Mouse (Mus musculus): ENCODE data around the gene Hyal6. TPM values are rescaled to one million over a fixed set of nuclear protein-coding genes. Genes with fewer than 3 reads are reported as not detected.

The Hyal6 gene
- polyA plus RNA-seq (2011; ENCODE audit: insufficient read depth, insufficient read length, low read depth, missing spikeins), result not detected in 2 replicates

- Histone ChIP-seq H3K9ac (ENCODE audit: low read depth, poor library complexity, severe bottlenecking) (no peak within 1 kb of the TSS), H3K36me3 (ENCODE audit: control insufficient read depth, insufficient read depth, low read length, poor library complexity, severe bottlenecking) (no peaks in the 10 kb centered on the region), H3K4me3 (ENCODE audit: low read depth, low read length) (no peak within 1 kb of the TSS), H3K9me3 (replicated peaks; ENCODE audit: control insufficient read depth, insufficient read depth, low read length, poor library complexity, severe bottlenecking) (0 out of 2 replicates have a peak, but pooled peaks cover 4% of the 10 kb centered on the region), H3K4me1 (ENCODE audit: control insufficient read depth, insufficient read depth, low read length) (no peaks in the 10 kb centered on the region), H3K27me3 (ENCODE audit: control insufficient read depth, insufficient read depth, low read length, poor library complexity, severe bottlenecking) (no peaks in the 10 kb centered on the region), H3K27ac (ENCODE audit: insufficient read depth, low read length) (no peak within 1 kb of the TSS)
- TF ChIP-seq EP300 (IDR thresholded peaks at IDR 0.05; ENCODE audit: insufficient read depth, low read depth, low read length), result no peak
- TF ChIP-seq POLR2A (IDR thresholded peaks at IDR 0.05; ENCODE audit: insufficient read depth, low read length), result no peak
- TF ChIP-seq CTCF (IDR thresholded peaks at IDR 0.05; ENCODE audit: low read depth, low read length), result no peak
Measured at GRCm38 (mm10) chr6:24732945-24733344, at the start of gene Hyal6. TSS of gene Hyal6 (plus strand) at chr6:24733245.

- Histone ChIP-seq H3K36me3 (ENCODE audit: control insufficient read depth, insufficient read depth, low read length, poor library complexity, severe bottlenecking) (no peaks in the 10 kb centered on the region), H3K4me3 (ENCODE audit: low read depth, low read length) (no peak overlapping the region), H3K27ac (ENCODE audit: insufficient read depth, low read length) (no peak overlapping the region), H3K9ac (ENCODE audit: low read depth, poor library complexity, severe bottlenecking) (no peak overlapping the region), H3K4me1 (ENCODE audit: control insufficient read depth, insufficient read depth, low read length) (no peaks in the 10 kb centered on the region), H3K9me3 (replicated peaks; ENCODE audit: control insufficient read depth, insufficient read depth, low read length, poor library complexity, severe bottlenecking) (no peaks in the 10 kb centered on the region), H3K27me3 (ENCODE audit: control insufficient read depth, insufficient read depth, low read length, poor library complexity, severe bottlenecking) (no peaks in the 10 kb centered on the region)
- no peak for TF ChIP-seq EP300 (IDR thresholded peaks at IDR 0.05; ENCODE audit: insufficient read depth, low read depth, low read length)
Measured at GRCm38 (mm10) chr6:24687871-24688270, 45.2 kb upstream of the Hyal6 start.

DNA sequence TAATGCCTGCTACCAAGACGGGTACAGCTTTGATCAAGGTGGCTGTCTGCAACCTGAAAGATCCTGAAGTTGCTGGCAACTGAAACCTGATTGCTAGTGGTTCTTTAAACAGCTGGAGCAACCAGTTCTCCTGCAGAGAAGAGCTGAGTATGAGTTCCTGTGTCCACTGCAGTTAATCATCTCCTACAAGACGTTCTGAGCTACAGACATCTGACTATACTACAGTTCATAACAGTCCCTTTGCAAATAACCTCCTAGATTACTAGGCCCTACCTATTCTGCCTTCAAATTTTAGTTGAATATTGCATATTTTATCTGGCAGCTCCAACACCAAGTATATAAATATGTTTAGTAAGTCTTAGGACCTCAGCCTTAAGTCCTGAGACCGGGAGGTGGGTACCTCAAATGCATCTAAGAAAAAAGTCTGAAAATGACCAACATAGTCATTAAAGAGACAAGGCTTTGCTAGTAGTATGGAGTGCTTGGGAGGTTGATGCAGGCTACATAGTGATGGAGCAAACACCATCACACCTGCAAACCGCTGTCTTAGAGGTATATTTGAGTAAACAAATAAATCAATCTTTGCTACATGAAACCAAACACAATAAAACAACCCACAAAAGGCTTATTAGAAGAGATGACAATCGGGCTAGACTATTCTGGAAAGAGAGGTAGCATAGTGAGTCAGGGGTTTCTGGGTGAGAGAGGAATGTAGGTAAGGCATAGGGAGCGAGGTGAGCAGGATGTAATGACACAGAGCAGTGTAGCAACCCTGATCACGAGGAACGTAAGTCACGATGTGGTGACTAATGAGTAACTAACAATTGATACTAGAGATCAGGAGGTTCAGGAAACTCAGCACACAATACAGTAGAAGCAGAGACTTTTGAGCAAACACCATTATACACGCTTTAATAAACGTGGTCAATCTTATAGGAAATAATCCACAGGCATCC is 38.3 kb upstream of the Hyal6 start:
- H3K27me3 ChIP-seq (ENCODE audit: control insufficient read depth, insufficient read depth, low read length, poor library complexity, severe bottlenecking), result no peaks in the 10 kb centered on the region; the same call in 1 of the 2 replicates
- no peak overlapping the region for H3K4me3 ChIP-seq (ENCODE audit: low read depth, low read length)
- H3K36me3 ChIP-seq (ENCODE audit: control insufficient read depth, insufficient read depth, low read length, poor library complexity, severe bottlenecking), result no peaks in the 10 kb centered on the region
- H3K9ac ChIP-seq (ENCODE audit: low read depth, poor library complexity, severe bottlenecking), result no peak overlapping the region
- no peaks in the 10 kb centered on the region for H3K9me3 ChIP-seq (replicated peaks; ENCODE audit: control insufficient read depth, insufficient read depth, low read length, poor library complexity, severe bottlenecking)
- peaks cover 2% of the 10 kb centered on the region for H3K4me1 ChIP-seq (ENCODE audit: control insufficient read depth, insufficient read depth, low read length)
- TF ChIP-seq CTCF (IDR thresholded peaks at IDR 0.05; ENCODE audit: low read depth, low read length) (no peak), POLR2A (IDR thresholded peaks at IDR 0.05; ENCODE audit: insufficient read depth, low read length) (no peak), EP300 (IDR thresholded peaks at IDR 0.05; ENCODE audit: insufficient read depth, low read depth, low read length) (no peak)
- H3K27ac ChIP-seq (ENCODE audit: insufficient read depth, low read length), result no peak overlapping the region

GRCm38 (mm10) chr6:24696117-24696516 is 36.9 kb upstream of the Hyal6 start:
- Histone ChIP-seq H3K36me3 (ENCODE audit: control insufficient read depth, insufficient read depth, low read length, poor library complexity, severe bottlenecking) (no peaks in the 10 kb centered on the region), H3K27me3 (ENCODE audit: control insufficient read depth, insufficient read depth, low read length, poor library complexity, severe bottlenecking) (no peaks in the 10 kb centered on the region; the same call in 1 of the 2 replicates), H3K9me3 (replicated peaks; ENCODE audit: control insufficient read depth, insufficient read depth, low read length, poor library complexity, severe bottlenecking) (no peaks in the 10 kb centered on the region), H3K4me3 (ENCODE audit: low read depth, low read length) (no peak overlapping the region), H3K27ac (ENCODE audit: insufficient read depth, low read length) (no peak overlapping the region), H3K4me1 (ENCODE audit: control insufficient read depth, insufficient read depth, low read length) (peaks cover 2% of the 10 kb centered on the region), H3K9ac (ENCODE audit: low read depth, poor library complexity, severe bottlenecking) (no peak overlapping the region)
- TF ChIP-seq POLR2A (IDR thresholded peaks at IDR 0.05; ENCODE audit: insufficient read depth, low read length), result no peak
- no peak for TF ChIP-seq CTCF (IDR thresholded peaks at IDR 0.05; ENCODE audit: low read depth, low read length)
- no peak for TF ChIP-seq EP300 (IDR thresholded peaks at IDR 0.05; ENCODE audit: insufficient read depth, low read depth, low read length)

- TF ChIP-seq POLR2A (IDR thresholded peaks at IDR 0.05; ENCODE audit: insufficient read depth, low read length), result no peak
- no peak for TF ChIP-seq CTCF (IDR thresholded peaks at IDR 0.05; ENCODE audit: low read depth, low read length)
- no peak for TF ChIP-seq EP300 (IDR thresholded peaks at IDR 0.05; ENCODE audit: insufficient read depth, low read depth, low read length)
- Histone ChIP-seq H3K36me3 (ENCODE audit: control insufficient read depth, insufficient read depth, low read length, poor library complexity, severe bottlenecking) (no peaks in the 10 kb centered on the region), H3K9ac (ENCODE audit: low read depth, poor library complexity, severe bottlenecking) (no peak overlapping the region), H3K4me3 (ENCODE audit: low read depth, low read length) (no peak overlapping the region), H3K4me1 (ENCODE audit: control insufficient read depth, insufficient read depth, low read length) (peaks cover 2% of the 10 kb centered on the region), H3K9me3 (replicated peaks; ENCODE audit: control insufficient read depth, insufficient read depth, low read length, poor library complexity, severe bottlenecking) (no peaks in the 10 kb centered on the region), H3K27me3 (ENCODE audit: control insufficient read depth, insufficient read depth, low read length, poor library complexity, severe bottlenecking) (no peaks in the 10 kb centered on the region; the same call in 1 of the 2 replicates), H3K27ac (ENCODE audit: insufficient read depth, low read length) (no peak overlapping the region)
Measured at GRCm38 (mm10) chr6:24697216-24697615, 35.8 kb upstream of the Hyal6 start.

- TF ChIP-seq POLR2A (IDR thresholded peaks at IDR 0.05; ENCODE audit: insufficient read depth, low read length), result no peak
- no peak for TF ChIP-seq CTCF (IDR thresholded peaks at IDR 0.05; ENCODE audit: low read depth, low read length)
- Histone ChIP-seq H3K36me3 (ENCODE audit: control insufficient read depth, insufficient read depth, low read length, poor library complexity, severe bottlenecking) (no peaks in the 10 kb centered on the region), H3K9me3 (replicated peaks; ENCODE audit: control insufficient read depth, insufficient read depth, low read length, poor library complexity, severe bottlenecking) (no peaks in the 10 kb centered on the region), H3K4me1 (ENCODE audit: control insufficient read depth, insufficient read depth, low read length) (no peaks in the 10 kb centered on the region), H3K4me3 (ENCODE audit: low read depth, low read length) (no peak overlapping the region), H3K27me3 (ENCODE audit: control insufficient read depth, insufficient read depth, low read length, poor library complexity, severe bottlenecking) (no peaks in the 10 kb centered on the region), H3K9ac (ENCODE audit: low read depth, poor library complexity, severe bottlenecking) (no peak overlapping the region), H3K27ac (ENCODE audit: insufficient read depth, low read length) (no peak overlapping the region)
Measured at GRCm38 (mm10) chr6:24707090-24707489, 26.0 kb upstream of the Hyal6 start.
